Mouse (Mus musculus) thymus, adult 2 months (tissue): ENCODE data around the gene Tspan5.

ENCODE experiments used
- CTCF ChIP-seq: fragments of 200-500 bp; IDR thresholded peaks from 2 replicates; pipeline ENCODE4 v1.5.1; 2012; ENCODE audit warnings: mild to moderate bottlenecking, control low read depth, low read length, moderate library complexity, borderline replicate concordance; ENCODE audit not compliant: control insufficient read depth, poor library complexity, insufficient read depth; ENCODE audit errors: extremely low read depth
- POLR2A ChIP-seq: fragments of 200-500 bp; IDR thresholded peaks from 2 replicates; pipeline ENCODE4 v1.6.1; 2012; ENCODE audit warnings: mild to moderate bottlenecking, low read length, control low read depth, moderate library complexity; ENCODE audit not compliant: control insufficient read depth, poor library complexity, insufficient read depth; ENCODE audit errors: extremely low read depth

GRCm38 (mm10) chr3:138814457-138814856, 72.5 kb downstream of the Tspan5 start:
- no peak for TF ChIP-seq POLR2A
- TF ChIP-seq CTCF, result no peak
